Mouse (Mus musculus) cerebellum, postnatal 10 days (tissue): ENCODE results near the gene Ahcyl1.
"Not testable (repeated sequence)": the region's sequence is repeated elsewhere in the genome, so short reads cannot be mapped to it uniquely, and the experiment has no call there.

Source experiments
- DNase-seq, 2 experiments: peaks; one replicate each; pipeline ENCODE4 v3.0.0; 2021; ENCODE audit warnings: mixed read lengths in 2 of 2

Gene Ahcyl1

DNA sequence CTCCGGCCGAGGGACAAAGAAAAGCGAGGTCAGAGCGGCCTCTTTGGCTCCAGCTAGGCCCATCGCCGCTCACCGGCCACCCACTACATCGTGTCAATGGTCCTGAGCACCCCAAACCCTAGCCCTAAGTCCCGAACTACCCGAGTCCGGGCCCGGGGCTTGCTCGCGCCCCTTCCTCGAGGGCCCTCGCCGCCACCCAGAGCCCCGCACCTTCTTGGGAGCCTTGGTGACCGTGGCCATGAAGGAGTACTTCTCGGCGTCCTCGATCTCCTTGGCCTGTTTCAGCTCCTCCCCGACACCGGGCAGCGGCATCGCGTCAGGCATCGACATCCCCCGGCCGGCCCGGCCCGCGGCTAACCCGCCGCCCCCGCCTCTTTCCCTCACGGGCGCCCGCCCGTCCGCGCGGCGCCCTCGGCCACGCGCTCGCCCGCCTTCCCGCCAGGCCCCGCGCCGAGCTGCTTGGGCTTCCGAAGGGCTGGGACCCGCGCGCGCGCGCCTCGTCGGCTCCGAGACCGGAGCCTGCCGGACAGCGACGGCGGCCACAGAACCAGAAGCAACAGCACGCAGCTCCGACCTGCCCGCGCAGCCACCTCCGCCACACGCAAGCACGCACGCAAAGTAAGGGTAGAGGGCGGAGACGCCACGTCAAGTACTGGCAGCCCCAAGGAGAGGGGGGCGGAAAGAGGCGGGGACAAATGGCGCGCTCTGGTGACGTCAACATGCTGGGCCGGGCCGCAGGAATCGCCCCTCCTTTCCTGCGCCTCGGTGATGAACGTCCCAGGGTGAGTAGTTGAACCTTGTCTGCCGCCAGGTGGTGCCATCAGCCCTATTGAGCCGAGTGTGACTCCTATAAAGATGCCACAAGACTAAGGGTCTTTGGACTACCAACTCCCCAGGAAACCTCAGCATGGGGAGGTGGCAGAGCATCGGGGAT is at the start of gene Ahcyl1:
TSS of gene Ahcyl1 (minus strand) at position 613 of the 934 bp plus-strand sequence.
- DNase-seq, result peak; percentile 99

DNA sequence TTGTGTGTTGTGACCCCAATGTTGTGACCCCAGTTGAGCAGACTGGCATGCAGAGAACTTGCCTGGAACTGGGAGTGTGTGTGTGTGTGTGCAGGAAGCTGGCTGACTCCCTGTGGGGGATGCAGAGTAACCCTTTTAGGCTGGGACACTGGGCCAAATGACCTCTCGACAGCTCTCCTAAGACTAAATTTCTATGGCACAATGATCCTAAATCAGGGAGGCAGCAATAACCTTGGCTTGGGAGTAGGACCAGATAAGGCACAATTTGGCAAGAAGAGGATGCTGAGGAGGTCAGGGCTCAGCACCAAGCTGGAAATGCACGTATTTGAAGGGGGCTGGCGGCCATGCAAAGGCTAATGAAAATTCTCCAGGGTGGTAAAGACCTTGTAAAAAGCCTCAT is 49.7 kb upstream of the Ahcyl1 start:
- DNase-seq, result no peak

DNA sequence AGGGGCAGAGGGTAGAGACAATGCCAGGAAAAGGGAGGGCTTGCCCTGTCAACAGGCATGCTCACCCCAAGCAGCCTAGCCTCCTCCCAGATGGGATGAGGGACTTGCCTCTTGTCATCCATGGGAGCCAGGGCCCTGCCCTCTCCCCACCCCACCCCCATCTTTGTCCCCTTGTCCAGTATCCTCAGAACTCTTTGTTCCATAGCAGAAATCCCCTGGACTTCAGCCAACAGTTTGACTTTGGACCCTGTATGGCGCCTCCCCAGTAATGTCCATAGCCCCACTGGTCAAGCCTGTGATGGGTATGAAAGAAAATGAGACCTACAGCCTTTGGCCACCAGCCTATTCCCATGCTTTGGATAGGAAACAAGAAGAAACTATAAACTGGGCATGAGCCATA is 47.3 kb upstream of the Ahcyl1 start:
- no peak for DNase-seq

DNA sequence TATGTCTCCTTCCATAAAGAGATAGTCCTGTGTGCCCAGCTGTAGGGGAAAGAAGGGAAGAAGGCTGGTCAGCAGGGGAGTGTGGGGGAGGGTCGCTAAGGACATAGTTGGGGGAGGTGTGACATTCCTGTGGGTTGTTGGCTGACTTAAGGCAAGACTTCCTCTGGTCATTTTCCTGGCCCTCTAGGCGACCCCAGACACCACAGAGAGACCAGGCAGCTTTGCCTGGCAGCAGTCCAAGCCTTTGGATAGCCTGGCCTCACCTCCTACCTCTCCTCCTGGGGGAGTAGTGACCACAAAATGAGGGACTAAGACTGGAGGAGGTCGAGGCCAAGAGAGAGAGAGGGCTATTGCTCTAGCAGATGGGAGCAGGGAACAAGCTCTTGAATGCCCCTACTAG is 46.7 kb upstream of the Ahcyl1 start:
- DNase-seq, result no peak

DNA sequence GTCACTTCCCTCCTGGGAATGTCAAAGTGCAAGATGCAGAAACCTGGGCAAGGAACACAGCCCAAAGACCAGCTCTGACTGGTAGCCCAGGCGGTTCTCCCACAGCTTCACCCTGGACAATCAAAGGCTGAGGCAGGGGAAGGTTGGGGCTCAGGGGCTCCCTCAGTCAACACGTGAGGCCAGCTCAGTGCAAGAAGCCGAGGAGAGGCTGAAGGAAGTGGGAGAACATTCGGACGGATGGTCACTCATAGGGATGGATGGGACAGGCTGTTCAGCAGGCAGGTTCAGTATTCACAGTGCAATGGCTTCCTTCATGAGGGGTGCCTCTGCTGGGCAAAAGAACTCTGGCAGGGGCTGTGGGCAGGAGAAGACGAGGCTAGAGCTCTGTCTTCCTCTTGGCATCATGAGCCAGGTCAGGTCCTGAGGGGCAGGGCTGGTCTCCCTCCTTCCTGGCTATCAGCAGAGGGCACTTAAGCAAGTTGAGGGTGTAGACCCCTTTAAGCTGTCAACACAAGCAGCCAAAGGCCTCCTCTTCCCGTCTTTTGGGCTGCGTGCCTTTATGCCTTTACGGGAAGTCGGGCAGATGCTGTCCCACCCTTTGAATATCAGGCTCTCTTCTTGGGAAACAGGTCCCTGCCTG is 45.8 kb upstream of the Ahcyl1 start:
- DNase-seq, result no peak

DNA sequence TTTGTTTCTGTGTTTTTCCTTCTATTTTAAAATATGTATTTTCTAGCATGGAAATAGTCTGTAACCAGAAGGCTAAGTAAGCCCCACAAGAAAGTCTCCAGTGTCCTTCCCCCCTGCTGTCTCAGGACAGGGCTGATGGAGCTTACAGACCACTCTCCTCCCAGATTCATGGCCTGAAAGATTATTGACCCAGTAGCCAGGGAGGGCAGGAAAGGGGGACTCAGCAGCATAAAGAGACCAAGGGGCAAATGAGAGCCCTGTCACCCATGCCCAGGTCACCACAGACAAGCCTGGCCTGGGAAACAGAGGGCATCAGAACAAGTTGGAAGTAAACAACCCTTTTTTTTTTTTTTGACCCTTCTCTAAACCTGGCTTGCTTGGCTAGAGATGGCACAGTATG is 45.0 kb upstream of the Ahcyl1 start:
- no peak for DNase-seq

DNA sequence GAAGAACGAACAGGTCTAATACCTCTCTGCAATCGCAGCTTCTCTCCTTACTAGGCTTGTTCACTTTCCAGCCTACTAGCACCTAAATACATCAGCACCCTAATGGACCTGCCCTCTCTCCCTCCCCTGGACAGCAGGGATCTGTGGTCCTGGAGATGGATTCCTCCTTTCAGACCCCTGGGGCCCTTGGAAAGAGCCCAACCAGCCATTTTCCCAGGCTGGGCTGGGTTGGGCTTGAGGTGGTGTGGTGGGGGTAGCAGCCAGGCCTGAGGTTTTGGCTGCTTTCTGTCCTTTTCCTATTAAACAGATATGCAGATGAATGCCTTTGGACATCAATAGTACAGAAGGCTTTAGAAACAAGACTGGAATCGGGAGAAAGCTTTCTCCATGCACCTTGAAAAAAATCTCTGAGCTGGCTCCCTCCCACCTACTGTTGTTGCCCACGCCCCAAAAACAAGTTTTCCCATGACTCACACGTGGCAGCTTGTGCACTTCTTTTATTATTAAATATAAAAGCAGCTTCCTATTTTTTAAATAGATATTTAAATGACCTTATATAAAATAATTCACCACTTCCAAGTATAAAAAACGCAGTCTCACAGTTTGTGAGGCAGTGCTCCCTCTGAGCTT is 44.3 kb upstream of the Ahcyl1 start:
- DNase-seq, result peak; percentile 74 to 80

DNA sequence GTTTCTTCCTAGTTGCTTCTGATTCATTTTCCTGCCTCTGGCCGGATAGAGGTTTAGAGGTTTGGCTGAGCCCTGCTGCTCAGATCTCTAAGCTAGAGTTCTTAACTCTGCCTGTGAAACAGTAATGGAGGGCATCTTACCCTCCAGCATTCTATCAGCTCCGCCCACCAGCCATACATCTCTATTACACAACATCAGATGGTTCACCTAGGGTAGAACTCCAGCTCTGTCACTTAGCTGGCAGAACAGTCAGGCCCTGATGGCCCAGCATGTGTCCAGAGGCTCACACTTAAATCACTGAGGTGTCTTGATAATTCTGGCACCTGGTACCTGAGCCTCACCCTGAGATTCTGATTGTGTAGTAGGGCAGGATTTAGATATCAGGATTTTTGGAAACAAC is 43.6 kb upstream of the Ahcyl1 start:
- no peak for DNase-seq

DNA sequence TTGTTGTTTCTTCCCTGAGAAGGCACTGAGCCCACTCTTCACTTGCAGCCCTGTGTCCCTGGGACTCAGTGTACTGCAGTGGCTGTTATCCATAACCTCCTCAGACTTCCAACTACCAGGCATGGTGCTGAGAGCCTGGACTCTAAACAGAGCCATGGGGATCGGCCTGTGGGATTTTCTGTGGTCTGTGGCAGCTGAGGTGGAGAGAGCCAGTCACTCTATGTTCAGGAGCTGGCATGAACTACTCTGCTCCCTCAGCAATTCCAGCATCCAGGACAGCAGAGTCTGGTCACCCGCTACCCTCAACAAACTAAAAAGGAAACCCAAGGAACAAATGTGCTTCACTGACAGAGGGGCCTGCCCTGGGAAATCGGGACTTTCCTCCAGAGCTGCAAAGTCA is 43.1 kb upstream of the Ahcyl1 start:
- no peak for DNase-seq

DNA sequence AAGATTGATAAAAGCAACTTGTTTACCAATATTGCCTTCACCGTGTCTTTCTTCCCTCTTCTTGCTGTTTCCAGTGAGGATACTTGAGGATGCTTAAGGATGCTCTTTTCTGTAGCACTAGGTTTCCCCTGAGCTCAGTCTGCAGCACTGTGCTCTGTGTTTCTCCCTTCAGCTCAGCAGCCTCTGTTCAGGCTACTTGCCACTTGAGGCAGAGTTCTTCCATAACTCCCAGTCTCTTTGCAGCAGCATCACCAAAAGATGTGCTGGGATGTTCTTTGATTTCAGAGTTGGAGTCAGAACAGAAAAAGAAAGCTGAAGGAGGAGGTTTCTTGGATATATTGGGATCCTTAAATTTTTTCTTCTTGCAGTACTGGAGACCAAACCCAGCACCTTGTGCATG is 42.3 kb upstream of the Ahcyl1 start:
- no peak for DNase-seq

DNA sequence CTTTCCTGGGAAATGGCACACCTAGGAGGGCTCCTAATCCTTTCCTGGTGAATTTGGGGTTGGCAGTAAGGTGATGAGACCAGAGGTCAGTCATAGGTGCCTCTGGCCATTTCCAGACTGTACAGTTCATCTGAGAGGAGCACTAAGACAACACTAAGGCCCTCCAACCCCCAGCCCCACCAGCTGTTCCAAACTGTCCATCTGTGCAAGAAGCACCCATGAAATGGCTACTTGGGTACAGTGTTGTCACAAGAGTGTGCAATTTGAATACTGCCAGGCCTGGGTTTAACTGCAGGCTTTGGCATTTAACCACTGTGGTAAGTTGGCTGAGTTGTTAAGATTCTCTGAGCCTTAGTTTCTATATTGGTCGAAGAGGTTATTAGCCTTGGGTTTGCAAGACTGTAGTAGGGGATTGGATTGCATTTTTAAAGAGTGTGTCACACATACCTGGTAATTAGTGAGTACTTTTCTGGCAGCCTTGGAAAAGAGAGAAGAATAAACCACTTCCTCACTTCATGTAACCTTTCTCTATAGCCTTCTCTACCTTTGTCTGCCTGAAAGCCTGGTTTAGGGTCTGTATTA is 41.3 kb upstream of the Ahcyl1 start:
- DNase-seq, result no peak

DNA sequence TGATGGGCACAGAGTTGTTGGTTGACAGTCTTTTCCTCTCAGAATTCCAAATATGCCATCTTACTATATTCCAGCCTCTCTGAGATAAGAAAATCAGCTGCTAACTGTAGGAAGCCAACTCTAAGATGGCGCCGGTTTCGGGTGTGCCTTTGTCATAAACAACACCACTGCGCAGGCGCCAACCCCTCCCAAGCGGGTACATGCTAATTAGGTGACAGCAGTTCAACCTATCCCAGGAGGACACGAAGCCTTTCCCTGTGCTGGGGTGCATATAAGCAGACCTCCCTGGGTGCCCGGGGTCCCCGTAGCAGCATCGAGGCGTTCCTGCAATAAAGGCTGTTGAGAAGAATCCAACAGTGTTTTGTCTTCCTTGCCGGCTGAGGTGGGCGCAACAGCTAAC is 39.3 kb upstream of the Ahcyl1 start:
- DNase-seq, result not testable (repeated sequence)

DNA sequence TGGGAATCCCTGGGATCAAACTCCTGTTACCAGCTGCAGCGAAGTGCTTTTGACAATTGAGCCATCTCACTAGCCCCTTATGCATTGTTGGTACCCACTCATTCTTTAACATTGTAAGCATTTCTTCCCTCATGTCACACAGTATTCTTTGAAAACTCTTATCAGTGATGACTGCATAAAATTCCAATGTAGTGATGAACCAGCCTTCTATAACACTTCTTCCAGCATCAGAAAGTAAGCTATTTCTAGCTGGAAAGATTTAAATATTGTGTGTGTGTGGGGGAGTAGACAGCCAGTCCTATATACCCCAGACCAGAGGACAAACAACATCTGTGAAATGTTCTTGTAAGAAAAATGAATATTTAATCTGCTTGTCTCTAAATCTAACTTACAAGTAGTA is 37.0 kb upstream of the Ahcyl1 start:
- DNase-seq, result no peak

DNA sequence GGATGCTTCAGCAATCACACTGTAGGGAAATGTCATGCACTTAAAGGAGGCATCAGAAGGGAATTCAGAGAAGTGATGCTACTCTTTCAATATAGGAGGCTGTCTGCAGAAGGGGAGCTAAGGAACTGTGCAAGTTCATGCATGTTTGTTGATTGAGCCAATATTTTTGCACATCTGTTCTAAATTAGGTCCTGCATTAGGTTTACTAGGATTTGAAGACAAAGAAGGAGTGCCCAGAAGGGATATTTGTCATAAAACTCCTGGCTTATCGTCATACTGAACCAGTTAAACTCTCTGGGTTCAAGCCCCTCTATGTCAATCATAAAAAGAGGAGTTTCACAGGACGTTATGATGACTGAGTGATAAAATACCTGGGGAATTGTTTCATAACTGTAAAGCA is 33.9 kb upstream of the Ahcyl1 start:
- DNase-seq, result no peak

DNA sequence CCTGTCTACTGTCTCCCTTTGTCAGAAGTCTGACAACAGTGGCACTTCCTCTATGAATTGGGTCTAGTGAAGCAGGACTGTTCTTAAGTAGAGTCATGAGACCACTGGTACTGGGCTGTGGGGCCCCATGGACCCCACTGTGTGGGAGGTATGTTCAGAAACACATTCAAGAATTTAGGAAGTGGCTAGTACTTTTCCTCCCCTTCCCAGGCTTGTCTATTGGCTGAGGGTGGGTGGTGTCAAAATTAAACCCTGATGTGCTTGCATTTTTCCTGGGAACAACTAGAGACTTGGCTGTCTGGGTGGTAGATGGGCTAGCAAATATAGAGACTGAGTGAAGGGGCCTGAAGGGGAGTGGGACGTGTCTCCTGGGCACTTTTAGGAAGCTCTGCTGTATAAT is 32.1 kb upstream of the Ahcyl1 start:
- DNase-seq, result no peak

DNA sequence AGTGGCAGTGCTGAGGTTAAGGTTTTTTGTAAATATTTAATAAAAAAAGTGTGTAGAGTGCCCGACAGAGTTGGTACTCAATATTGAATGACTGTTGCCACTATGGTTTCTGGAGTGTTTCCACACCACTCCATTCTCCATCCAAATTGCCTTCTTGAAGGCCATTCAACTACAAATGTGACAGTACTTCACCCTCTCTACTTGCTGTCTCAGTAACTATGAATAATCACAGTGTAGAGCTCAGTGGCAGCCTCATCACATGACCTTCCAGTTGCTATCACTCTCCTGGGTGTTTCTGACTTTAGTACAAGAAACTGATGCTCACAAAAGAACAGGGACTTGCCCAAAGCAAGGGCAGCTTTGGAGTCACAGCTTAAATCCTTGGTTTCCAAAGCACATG is 19.6 kb upstream of the Ahcyl1 start:
- no peak for DNase-seq

DNA sequence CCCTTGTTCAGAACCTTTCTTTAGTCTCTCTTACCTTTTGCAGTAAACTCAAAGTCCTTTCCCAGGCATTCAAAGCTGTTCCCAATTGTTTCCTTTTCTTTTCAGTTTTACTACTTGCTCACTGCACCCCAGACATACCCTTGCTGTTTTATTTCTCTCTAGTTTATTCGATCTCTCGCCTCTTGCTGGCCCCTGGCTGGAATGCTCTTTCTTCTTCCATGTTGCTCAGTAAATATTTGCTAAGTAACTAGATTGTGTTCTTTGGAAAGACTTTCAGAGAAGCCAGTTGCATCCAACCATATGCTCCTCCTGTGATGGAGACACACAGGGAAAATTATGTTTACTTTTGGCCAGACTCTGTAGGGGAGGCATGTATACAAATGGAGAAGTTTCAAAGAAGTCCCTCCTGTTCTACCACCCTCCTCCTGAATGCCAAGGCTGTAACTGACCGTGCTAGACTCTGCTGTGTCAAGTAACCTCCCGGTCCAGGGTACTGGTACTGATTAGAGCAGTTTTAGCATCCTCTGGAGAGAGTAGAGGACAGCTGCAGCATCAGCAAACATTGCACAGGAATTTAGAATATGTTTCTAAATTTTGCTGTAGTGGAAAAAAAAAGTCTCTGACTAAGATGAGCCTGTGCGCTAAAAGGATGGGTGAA is 18.0 kb upstream of the Ahcyl1 start:
- DNase-seq, result no peak

DNA sequence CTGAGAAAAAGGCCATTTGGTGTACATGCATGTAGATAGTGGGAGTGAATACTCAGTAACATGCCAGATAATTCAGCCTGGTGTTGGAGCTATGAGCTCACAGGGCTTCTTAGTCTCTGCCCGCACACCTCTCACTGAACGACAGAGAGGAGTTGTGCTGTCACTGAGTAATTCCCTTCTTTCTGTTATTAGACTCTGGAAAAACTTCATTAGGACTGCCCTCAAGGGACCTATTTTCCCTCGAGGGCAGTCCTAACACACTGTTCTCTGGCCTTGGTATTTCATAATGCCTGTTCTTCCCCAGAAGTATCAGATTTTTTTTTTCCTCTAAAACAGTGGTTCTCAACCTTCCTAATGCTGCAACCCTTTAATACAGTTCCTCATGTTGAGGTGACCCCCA is 15.7 kb upstream of the Ahcyl1 start:
- DNase-seq, result no peak

DNA sequence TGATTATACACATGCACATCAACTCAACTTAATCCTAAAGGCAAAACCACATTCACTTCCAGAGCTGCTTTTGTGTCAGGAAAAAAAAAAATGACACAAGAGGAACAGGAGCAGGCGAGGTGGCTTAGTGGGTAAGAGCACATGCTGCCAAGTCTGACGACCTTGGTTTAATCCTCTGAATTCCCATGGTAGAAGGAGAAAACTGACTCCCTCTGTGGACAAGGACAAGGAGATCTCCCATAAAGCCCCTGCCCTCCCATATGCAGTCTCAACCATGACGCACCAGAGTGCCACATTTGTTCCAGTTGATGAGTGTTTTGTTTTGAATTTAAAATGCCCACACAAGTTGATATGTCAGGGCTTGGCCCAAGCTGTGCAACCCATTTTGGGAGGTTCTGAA is 12.8 kb upstream of the Ahcyl1 start:
- DNase-seq, result no peak

DNA sequence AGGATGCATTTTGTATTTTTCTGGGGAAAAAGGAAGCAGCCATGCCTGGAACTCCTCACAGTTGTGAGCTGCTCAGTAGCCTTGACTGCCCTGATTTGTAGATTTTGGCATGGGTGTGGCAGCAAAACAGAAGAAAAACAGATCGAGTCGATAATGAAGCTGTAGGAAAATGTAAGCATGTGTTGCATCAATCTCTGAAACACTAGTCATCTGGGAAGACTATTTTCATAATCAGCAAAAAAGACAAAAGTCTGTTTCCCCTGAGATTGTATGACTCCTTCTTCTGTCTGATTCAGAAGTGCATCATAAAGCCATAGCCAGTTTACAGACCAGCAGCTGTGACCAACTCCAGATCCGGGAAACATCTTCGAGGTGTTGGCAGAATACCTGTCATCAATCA is 10.9 kb upstream of the Ahcyl1 start:
- DNase-seq, result no peak

DNA sequence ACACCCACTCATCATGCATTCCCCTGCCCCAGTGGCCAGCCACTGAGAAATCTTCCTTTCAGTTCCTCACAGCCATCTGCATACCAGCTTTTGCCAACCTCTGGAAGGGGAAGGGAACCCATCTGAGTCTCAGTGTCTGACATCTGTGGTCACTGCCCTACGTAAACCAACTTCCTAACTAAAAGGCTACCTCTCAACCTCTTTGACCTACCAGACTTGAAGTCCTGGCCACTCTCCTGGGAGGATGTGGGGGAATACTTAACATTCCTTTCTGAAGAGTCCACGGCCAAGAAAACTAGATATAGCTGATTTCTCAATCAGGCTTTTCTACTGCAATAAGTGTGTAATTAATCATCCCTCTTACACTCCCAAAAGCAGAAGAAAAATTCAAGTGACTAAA is 9.8 kb upstream of the Ahcyl1 start:
- DNase-seq, result no peak

DNA sequence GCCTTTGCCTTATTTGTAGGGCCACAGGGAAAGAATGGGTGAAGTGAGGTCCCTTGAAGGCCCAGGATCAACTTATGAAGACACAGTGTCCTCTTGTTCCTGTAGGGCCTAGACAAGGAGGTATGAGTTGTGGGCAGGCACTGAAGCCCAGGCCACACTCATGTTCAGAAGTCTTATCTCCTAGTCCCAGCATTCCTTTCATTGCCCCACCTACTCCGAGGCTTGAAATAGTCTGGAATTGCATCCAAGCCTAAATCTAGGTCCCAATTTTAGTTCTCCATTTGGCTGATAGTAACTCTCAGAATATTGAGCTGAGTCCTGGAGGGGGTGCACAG is 8.0 kb upstream of the Ahcyl1 start:
- DNase-seq, result no peak

DNA sequence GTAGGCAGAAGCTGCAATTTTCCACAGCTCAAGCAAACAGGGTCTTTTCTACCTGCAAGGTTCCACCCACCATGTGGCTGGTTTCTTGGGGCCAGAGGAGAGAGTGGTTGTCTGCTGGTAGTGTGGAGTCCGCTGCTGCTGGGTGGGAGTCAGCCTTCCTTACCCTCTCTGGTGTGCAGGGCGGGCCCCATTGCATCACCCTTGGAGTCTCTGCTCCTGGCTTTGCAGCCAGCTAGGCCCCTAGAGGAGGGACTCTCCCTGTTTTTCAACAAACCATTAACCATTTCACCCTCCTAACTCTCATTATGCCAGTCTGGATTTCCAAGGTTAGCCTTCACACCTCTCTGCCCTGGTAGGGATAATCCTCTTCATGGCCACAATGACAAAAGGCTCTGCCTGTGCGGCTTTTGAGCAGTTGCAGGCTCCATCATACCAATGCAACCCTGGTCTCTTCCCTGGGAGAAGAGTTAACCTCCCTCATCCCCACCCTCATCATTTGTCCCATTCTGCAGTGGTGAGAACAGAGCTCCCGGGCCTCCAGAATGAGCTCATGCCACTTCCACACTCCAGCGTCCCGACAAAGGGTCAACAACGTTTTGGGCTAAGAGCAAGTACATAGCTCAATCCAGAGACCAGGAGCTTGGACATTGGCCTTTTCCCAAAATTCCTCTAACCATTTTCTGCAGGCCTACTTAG is 7.5 kb upstream of the Ahcyl1 start:
- DNase-seq, result no peak
